Mouse (Mus musculus) megakaryocyte, embryonic 14.5 days (primary cell): ENCODE data around the gene Larp1. TPM values are rescaled to one million over a fixed set of nuclear protein-coding genes. Genes with fewer than 3 reads are reported as not detected.

Experiments
- H3K27me3 ChIP-seq: replicated peaks from 2 replicates; pipeline ENCODE3; 2012; ENCODE audit warnings: inconsistent platforms
- H3K36me3 ChIP-seq: replicated peaks from 2 replicates; pipeline ENCODE3; 2012; ENCODE audit warnings: low read length, inconsistent platforms, mixed read lengths
- H3K4me1 ChIP-seq: 2 replicates; pipeline ENCODE4 v1.6.1; 2012; ENCODE audit warnings: inconsistent platforms
- H3K4me3 ChIP-seq: replicated peaks from 2 replicates; pipeline ENCODE3; 2012; ENCODE audit warnings: moderate library complexity, mild to moderate bottlenecking, inconsistent platforms
- H3K9me3 ChIP-seq: 2 replicates; pipeline ENCODE4 v1.6.1; 2012; ENCODE audit warnings: inconsistent platforms
- FLI1 ChIP-seq: IDR thresholded peaks from 2 replicates; pipeline ENCODE4 v1.6.1; 2012; ENCODE audit warnings: low read length, inconsistent platforms, mixed read lengths
- GATA1 ChIP-seq: IDR thresholded peaks from 3 replicates; pipeline ENCODE4 v1.6.1; 2012; ENCODE audit warnings: mixed read lengths, low read length, inconsistent platforms, borderline replicate concordance
- polyA plus RNA-seq: library from polyadenylated mRNA; stranded (reverse); fragments of >175 nt; gene quantifications from 2 replicates; pipeline ENCODE4 v1.2.3, GENCODE M21; 2012; ENCODE audit warnings: low replicate concordance; ENCODE audit not compliant: insufficient read depth

The Larp1 gene
- polyA plus RNA-seq, 1 experiment, result 62.2 TPM

DNA sequence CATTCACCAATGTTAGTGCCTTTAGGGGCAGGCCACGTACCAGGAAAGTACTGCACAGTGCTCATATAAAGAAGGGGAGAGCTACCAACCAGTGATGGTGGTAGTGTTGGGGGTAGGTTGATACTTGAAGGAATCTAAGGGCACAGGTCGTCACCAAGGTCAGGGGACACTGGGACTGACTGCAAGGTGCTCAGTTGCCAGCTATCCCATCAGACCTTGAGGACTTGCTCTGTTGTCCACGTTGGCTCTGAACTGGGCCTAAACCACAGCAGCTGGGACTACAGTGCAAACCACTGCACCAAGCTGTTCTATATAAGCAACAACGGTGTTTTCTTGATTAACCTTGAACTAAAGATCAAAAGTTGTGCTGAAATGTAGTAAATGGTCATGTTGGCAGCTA is 53.7 kb downstream of the Larp1 start:
- Histone ChIP-seq H3K9me3 (no peaks in the 10 kb centered on the region), H3K27me3 (no peaks in the 10 kb centered on the region), H3K4me3 (peak overlapping the region; percentile 28), H3K4me1 (peaks cover 13% of the 10 kb centered on the region), H3K36me3 (peaks cover 62% of the 10 kb centered on the region)
- TF ChIP-seq GATA1 (no peak), FLI1 (no peak)

DNA sequence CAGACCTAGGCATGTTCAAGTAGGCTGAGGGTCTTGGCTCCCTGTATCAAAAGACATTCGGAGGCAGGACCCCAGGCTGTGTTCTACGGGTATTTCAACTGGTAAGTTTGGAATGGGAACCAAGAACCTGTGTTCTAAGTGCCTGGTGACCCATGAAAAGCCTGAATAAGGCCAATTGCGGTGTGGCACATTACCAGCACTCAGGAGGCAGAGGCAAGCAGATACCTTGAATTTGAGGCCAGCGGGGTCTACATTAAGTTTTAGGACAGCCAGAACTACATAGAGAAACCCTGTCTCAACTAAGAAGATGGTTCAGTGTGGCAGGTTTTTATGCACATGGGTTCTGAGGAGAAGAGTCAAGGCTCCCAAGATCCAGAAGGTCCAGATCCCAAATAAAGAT is 56.2 kb downstream of the Larp1 start:
- H3K9me3 ChIP-seq, result no peaks in the 10 kb centered on the region

DNA sequence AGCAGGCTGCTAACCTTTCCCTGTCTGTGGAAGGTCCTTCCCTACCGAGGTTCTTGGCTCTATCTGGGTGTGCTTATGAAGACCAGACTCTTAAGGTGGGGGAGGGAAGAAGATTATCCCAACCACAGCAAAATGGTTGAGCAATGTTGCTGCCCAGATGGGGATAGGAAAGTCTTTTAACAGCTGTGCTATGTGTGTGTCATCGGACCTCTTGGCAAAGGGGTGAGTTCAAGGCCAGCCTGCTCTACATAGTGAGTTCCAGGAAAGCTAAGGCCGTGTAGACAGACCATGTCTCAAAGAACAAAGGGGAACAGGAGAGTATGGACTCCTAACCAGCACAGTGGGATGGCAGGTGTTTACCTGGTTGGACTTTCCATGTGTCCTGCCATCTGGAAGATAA is 64.1 kb downstream of the Larp1 start:
- Histone ChIP-seq H3K9me3 (peaks cover 5% of the 10 kb centered on the region), H3K4me3 (no peak overlapping the region), H3K36me3 (no peaks in the 10 kb centered on the region), H3K4me1 (peaks cover 5% of the 10 kb centered on the region; the same call in 1 of the 2 replicates), H3K27me3 (peaks cover 9% of the 10 kb centered on the region)
- TF ChIP-seq GATA1 (no peak), FLI1 (no peak)

More for the DNA sequence above, 56.2 kb downstream of the Larp1 start:
- no peak for TF ChIP-seq GATA1
- no peak for TF ChIP-seq FLI1
- Histone ChIP-seq H3K4me3 (no peak overlapping the region), H3K27me3 (peaks cover 4% of the 10 kb centered on the region), H3K36me3 (peaks cover 45% of the 10 kb centered on the region), H3K4me1 (peaks cover 20% of the 10 kb centered on the region)

DNA sequence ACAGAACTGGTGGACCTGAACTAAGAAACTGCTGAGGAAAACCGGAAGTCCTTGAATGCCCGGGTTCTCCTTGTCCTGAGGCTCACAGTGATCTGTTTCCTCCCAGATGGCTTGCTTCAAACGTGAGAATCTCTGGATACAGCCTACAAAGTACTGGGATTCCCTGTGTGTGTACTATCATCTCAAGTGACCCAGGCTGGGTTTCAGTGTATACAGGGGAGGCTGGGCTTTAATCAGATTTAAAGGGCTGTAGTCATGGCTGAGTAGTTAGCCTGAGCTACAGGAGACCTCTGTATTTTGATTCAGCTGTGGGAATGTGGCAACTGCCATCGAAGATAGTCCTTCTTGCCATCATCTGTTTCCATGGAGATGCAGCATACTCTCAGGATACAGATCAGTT is 68.4 kb downstream of the Larp1 start:
- Histone ChIP-seq H3K4me3 (no peak overlapping the region), H3K36me3 (no peaks in the 10 kb centered on the region), H3K9me3 (peaks cover 11% of the 10 kb centered on the region), H3K4me1 (no peaks in the 10 kb centered on the region), H3K27me3 (peaks cover 7% of the 10 kb centered on the region)
- TF ChIP-seq GATA1 (no peak), FLI1 (no peak)

DNA sequence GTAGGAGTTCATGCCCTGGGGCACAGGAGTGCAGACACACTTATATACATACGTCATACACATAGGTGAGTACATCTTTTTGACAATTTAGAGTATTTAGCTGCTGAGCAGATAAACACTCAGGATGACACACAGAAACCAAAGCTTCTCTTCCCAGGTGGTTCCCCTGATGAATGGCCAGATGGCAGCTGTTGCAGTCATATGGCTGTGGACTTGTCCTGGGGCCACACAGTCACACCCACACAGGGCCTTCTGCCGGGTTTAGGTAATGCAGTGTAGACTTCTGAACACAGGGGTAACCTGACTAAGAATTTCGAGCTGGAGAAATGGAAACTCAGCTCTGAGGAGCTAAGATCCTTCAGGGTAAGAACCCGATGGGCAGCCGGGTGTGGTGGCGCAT is 72.9 kb downstream of the Larp1 start:
- Histone ChIP-seq H3K27me3 (peaks cover 4% of the 10 kb centered on the region), H3K9me3 (peaks cover 6% of the 10 kb centered on the region; the same call in 1 of the 2 replicates), H3K4me1 (peaks cover 6% of the 10 kb centered on the region), H3K4me3 (no peak overlapping the region), H3K36me3 (no peaks in the 10 kb centered on the region)
- TF ChIP-seq FLI1 (no peak), GATA1 (no peak)

DNA sequence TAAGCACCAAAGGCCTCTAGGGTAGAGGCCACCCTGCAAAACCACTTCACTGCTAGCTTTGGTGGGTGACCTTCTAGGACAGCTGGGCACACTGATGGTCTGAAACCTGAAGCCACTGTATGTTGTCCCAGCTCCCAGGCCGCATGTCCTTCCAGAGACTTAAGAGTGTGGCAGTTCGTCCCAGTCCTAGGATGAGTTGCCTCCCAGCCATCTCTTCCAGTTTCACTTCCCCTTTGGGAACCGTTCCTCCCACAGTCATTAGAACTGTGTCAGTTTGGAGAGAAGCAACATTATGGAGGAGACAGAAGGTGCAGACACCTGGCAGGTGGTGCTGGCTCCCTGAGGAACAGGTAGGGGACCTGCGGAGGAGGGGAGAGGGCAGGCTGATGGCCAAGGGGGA is 83.7 kb downstream of the Larp1 start:
- H3K4me3 ChIP-seq, result peak overlapping the region; percentile 90
- H3K9me3 ChIP-seq, result no peaks in the 10 kb centered on the region
- H3K36me3 ChIP-seq, result no peaks in the 10 kb centered on the region
- TF ChIP-seq GATA1 (no peak), FLI1 (no peak)
- peaks cover 22% of the 10 kb centered on the region for H3K4me1 ChIP-seq
- peaks cover under 1% of the 10 kb centered on the region for H3K27me3 ChIP-seq

DNA sequence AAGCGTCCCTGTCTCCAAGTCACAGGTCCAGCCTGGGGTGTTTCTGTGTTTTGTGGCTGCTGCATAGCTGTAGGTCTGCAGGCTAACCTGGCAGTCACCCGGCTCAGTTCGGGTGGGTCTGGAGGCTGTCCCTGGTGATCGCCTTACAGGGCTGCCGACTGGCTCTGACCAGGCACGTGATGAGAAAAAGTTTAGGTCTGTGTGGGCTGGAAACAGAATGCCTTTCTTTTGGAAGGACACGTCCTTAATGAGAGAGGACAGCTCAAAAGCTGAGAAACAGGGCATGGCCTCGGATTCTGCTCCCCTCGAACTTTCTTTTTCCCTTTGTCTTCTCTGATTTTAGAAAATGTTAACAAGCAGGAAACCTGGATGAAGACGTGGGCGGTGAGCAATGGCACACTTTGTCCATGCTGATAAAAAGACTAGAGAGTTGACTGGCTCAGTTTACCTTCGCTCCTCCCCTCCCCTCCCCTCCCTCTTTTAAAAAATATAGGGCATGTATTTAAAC is 84.2 kb downstream of the Larp1 start, which contains the start of gene Gm12248:
TSS of gene Gm12248 (minus strand) at position 114 of the 508 bp plus-strand sequence.
- peak within 1 kb of the TSS; percentile 90 for H3K4me3 ChIP-seq
- H3K9me3 ChIP-seq, result no peaks in the 10 kb centered on the region
- H3K36me3 ChIP-seq, result no peaks in the 10 kb centered on the region
- peaks cover 22% of the 10 kb centered on the region for H3K4me1 ChIP-seq
- H3K27me3 ChIP-seq, result peaks cover 1% of the 10 kb centered on the region
- TF ChIP-seq FLI1 (no peak), GATA1 (no peak)

DNA sequence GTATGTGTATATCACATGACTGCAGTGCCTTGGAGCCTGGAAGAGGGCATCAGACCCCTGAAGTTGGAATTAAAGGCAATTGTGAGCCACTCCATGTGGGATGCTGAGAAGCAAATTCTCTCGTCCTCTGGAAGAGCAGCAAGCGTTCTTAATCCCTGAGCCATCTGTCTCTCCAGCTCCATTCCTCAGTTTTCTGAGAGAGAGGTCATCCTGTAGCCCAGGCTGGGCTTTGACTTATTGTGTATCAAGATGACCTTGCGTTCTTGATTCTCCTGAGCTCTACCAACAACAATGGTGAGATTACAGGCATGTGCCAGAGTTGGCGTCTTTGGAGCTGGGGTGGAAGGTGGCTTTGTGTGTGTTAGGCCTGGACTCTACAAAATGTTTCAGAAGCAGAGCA is 85.9 kb downstream of the Larp1 start:
- no peak overlapping the region for H3K4me3 ChIP-seq
- H3K36me3 ChIP-seq, result no peaks in the 10 kb centered on the region
- H3K9me3 ChIP-seq, result no peaks in the 10 kb centered on the region
- no peak for TF ChIP-seq FLI1
- no peak for TF ChIP-seq GATA1
- H3K27me3 ChIP-seq, result peaks cover 1% of the 10 kb centered on the region
- peaks cover 22% of the 10 kb centered on the region for H3K4me1 ChIP-seq

DNA sequence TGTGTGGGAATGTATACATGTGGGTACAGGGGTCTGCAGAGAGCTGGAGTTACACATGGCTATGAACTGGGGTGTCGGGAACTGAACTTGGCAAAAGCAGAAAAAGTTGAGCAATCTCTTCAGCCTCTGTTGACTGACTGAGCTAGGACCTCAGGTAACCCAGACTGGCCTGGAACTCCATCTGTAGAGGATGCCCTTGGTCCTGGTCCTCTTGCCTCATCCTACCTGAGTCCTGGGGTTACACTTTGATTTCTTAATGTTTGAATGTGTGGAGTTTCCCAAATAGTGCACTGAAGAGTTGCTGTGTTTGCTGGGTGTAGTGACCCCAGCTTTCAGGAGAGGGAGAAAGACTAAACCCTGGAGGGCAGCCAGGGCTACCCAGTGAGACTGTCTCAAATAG is 86.7 kb downstream of the Larp1 start:
- H3K4me1 ChIP-seq, result peaks cover 30% of the 10 kb centered on the region
- TF ChIP-seq FLI1 (no peak), GATA1 (no peak)
- no peaks in the 10 kb centered on the region for H3K36me3 ChIP-seq
- H3K27me3 ChIP-seq, result peaks cover 1% of the 10 kb centered on the region
- no peaks in the 10 kb centered on the region for H3K9me3 ChIP-seq
- no peak overlapping the region for H3K4me3 ChIP-seq

DNA sequence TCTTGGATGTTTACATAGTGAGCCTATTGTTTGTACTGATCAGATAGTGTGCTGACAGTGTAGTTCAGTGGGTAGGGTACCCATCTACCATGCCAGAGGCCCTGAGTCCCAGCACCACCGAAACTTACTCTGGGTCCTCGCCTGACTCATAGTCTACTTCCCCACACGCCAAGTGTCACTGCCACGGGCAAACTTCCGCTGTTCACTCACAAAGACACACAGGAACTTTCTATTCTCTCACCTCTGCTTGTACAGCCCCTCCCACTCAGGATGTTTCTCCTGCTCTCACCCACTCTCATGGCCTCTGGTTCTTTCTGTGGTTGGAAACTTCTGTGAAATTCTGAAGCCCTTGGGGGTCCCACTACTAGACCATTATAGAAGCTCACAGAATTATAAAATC is 87.3 kb downstream of the Larp1 start:
- no peak for TF ChIP-seq GATA1
- no peak for TF ChIP-seq FLI1
- Histone ChIP-seq H3K9me3 (no peaks in the 10 kb centered on the region), H3K4me1 (peaks cover 30% of the 10 kb centered on the region), H3K36me3 (no peaks in the 10 kb centered on the region), H3K4me3 (no peak overlapping the region), H3K27me3 (peaks cover 1% of the 10 kb centered on the region)
